Mouse (Mus musculus) heart, postnatal 4 days (tissue): ENCODE measurements around the gene Btbd3. TPM values are rescaled to one million over a fixed set of nuclear protein-coding genes. Genes with fewer than 3 reads are reported as not detected.
A peak's percentile ranks its signal among the peaks of the same experiment; 100 is the strongest.

Experiments used
- DNase-seq: peaks from one replicate; pipeline ENCODE4 v3.0.0; 2021
- total RNA-seq, 2 experiments: library from RNA; stranded (reverse); gene quantifications; 2 replicates each; pipeline ENCODE4 v1.2.3; 2021

The Btbd3 gene
- total RNA-seq, 2 experiments from 2014 or later = 22.3 to 22.7 TPM

GRCm38 (mm10) chr2:138403046-138403445, 146.7 kb downstream of the Btbd3 start:
- no peak for DNase-seq

DNA sequence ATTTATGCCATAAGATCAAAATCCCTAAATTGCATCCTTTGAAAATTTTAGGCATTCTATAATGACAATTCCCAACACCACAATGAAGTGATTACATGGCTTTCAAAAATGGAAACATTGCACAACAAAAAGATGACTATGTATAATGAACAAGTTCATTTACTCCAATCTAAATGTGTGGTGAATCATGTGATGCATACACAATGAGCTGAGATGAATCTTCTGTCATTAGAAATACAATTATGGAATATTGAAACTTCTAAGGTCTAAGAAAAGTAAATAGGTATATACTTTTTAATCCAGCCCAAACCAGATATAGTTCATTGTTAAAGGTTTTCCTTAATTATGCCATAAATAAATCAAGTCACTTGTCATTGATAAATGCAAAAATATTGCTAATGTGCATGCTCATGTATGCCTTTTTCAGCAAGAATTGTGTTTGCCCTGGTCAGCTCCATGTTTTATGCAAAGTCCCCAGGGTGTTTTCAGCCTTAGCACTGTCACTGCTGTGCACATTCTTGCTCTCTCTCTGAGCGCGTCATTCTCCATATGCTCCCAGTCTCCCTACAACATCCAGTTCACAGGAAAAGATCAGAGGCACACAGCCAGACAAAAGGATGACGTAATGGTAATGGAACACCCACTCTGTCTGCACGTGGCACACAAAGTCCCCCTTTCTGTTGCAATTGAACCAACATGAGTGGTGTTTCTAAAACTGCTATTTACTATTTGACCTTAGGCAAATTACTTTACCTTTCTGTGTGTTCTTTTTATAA, 149.6 kb downstream of the Btbd3 start:
- peak; percentile 54 for DNase-seq

DNA sequence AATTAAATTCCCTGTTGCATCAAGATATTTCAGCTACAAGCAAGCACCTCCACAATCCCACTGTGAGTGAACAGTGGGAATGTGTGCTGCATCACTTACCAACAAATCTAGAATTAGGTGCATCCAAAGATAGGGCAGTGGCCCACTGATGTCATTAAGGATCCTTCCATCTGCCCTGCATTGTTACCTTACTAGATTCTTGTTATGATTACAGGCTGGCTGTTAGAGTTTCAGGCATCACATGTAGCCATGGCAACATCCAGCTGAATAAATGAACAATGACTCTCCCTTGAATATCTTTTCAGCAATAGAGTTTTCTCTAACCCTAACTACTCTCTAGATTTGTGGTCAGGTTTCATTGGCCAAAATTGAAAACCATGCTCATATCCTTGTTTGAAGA, 150.3 kb downstream of the Btbd3 start:
- no peak for DNase-seq

GRCm38 (mm10) chr2:138412537-138412936, 156.2 kb downstream of the Btbd3 start:
- DNase-seq = no peak

DNA sequence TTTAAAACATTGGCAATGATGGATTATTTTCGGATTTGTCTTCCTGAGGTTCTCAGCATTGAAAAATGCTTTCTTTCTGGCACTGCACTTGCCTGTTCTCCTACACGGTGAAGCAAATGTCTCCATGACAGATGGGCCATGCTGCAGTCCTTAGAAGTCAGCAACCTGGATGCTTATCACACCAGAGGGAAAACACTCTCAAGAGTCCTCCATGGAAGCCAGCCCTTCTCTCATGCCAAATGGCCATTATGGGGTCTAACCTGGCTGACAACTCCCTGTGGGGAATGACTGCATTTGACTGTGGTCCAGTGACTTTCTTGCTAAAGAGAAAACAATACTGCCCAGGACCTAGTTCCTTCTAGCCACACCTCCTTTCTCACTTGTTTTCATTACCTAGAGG, 166.0 kb downstream of the Btbd3 start:
- no peak for DNase-seq

DNA sequence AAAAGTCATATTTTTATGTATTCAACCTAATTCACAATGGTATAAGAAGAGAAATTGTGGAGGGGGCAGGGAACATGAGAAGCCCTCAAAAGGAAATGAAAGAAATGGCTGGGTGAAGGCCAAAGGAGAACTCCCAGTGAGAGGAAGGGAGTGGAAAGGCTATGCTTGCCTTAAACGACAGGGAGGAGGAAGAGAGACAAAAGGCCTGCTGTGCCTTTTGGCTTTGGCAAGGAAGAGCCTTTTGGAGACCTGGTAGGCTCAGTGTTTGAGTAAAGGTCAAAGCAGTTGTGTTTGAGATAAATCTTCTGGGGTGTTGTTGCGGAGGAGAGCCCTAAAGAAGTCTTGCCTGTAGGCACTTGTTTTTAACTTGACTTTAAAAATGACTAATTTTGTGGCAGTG, 175.6 kb downstream of the Btbd3 start:
- DNase-seq = peak; percentile 9

DNA sequence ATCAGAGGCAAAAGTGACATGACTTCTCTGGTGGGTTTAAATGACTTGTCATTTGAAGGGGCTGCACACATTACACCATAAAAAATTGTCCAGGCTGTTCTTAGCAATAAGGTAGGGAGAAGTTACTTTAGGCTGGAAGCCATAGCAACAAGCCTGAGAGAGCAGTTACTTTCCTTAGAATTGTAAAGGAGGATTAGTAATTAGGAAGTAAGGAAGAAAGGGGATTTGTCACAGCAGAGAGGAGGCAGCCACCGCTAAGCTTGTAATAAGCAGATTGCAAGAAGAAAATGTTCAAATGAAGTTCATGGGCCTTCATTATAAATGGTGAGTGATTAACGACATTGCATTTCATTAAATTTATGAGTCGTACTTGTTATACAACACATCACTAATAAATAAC, 190.1 kb downstream of the Btbd3 start:
- no peak for DNase-seq

GRCm38 (mm10) chr2:138446943-138447342, 190.6 kb downstream of the Btbd3 start:
- no peak for DNase-seq

DNA sequence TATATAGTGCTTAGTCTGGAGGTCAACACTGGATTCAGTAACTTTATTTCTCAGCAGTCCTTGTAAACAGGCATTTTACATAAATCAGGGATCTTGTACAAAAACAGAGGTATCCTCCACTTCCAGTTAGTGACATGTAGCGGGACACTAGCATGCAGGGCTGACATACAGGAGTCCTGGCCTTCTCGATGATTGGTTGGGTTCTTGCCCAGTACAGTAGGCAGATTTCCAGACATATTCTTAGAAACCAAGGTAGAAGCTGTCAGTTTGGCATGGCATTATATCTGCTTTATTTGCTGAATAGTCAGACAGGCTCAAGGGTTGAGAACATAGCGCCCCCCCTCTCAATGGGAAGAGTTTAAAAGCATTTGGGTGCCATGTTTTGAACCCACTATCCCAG, 191.3 kb downstream of the Btbd3 start:
- DNase-seq = peak; percentile 24

- no peak for DNase-seq
These were observed 211.7 kb downstream of the Btbd3 start for GRCm38 (mm10) chr2:138468046-138468572.

GRCm38 (mm10) chr2:138473407-138473806, 217.0 kb downstream of the Btbd3 start:
- no peak for DNase-seq

GRCm38 (mm10) chr2:138476486-138476885, 220.1 kb downstream of the Btbd3 start:
- no peak for DNase-seq

GRCm38 (mm10) chr2:138477278-138477677, 220.9 kb downstream of the Btbd3 start:
- DNase-seq = no peak

- no peak for DNase-seq
These were observed 226.2 kb downstream of the Btbd3 start for GRCm38 (mm10) chr2:138482541-138482940.

DNA sequence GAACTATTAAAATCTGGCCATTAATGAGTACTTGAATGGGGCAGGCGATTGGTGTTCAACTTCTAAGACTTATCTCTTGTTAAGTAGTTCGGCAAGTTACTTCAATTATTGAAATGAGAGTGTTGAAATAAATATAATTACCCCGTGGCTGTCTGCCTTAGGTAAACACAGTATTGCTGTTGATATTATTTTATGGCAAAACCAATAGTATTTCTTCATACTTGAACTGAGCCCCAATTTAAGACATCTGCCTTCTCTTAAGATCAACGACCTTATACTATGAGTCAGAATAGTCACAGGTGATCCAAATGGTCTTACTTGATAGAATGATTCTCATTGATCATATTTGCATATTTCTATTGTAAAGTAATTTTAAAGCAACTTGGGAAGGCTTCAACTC, 228.5 kb downstream of the Btbd3 start:
- DNase-seq = no peak

DNA sequence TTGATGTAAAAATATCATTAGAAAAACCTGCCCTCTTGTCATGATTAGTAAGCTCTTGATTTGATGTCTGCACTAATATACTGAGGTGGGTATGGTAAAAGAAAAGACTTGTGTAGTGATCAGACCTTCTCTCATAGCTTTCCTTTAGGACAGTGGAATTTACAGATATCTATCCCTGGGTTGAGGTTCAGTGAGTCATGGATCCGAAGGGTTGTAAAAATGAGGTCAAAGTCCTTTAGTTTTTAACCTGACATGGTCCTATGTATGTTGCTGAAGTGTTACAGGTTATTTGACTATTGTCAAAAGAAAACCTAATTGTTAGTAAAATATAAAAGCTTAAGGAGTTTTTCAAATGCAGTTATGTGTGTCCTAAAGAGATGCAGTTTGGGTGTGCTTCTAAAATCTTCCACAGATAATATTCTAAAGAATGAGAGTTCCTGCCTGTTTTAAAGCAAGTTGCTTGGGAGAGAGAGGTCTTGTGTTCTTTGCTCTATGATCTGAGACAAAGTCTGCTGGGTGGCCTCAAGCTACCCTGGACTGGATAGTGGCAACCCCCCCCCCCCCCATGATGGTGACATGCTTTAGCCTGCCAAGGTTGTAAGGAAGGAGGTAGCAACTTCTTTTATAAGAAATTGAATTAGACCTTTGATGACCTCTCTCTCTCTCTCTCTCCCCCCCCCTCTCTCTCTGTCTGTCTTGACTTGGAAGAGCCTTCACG, 234.5 kb downstream of the Btbd3 start:
- DNase-seq = no peak

- DNase-seq = no peak
These were observed 235.8 kb downstream of the Btbd3 start for GRCm38 (mm10) chr2:138492176-138492575.

DNA sequence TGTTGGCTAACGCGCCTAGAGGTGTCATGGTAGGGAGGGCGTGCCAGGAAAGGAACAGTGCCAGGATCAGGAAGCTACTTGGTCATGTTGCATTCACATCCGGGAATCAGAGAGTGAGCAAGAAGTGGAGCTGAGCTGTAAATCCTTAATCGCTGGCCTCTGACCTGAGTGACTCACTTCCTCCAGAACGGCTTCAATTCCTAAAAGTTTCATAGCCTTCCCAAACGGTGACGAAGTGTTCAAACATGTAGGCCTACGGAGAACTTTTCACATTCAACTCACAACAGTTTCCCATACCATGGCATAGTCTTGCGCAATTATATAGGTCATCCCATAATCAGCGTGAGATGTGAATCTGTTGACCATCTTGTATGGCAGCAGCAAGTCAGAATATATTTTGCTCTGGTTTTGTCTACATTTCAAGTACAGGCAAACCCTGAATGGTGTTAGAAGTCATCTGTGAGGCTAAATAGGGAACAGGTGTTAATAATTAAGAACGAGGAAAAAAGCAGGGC, 247.6 kb downstream of the Btbd3 start:
- DNase-seq = no peak

DNA sequence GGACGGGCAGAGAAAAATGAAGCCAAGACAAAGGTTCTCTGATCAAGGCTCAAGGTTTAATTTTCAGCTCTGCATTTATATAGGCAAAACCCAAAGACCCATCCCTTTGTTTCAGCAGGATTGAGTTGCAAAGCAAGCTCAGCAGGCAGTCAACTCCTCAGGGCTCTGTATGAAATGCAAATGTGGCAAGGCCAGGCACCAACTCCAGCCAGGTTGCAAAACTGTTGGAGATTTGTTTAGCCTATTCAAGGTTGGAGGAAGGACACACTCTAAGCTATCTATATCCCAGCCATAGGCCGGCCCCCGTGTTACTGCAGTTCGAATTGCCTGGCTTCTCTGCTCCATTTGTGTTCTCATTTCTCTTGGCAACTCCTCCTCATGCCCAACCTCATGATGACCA, 259.2 kb downstream of the Btbd3 start:
- DNase-seq = no peak

GRCm38 (mm10) chr2:138528461-138528860, 272.1 kb downstream of the Btbd3 start:
- no peak for DNase-seq

DNA sequence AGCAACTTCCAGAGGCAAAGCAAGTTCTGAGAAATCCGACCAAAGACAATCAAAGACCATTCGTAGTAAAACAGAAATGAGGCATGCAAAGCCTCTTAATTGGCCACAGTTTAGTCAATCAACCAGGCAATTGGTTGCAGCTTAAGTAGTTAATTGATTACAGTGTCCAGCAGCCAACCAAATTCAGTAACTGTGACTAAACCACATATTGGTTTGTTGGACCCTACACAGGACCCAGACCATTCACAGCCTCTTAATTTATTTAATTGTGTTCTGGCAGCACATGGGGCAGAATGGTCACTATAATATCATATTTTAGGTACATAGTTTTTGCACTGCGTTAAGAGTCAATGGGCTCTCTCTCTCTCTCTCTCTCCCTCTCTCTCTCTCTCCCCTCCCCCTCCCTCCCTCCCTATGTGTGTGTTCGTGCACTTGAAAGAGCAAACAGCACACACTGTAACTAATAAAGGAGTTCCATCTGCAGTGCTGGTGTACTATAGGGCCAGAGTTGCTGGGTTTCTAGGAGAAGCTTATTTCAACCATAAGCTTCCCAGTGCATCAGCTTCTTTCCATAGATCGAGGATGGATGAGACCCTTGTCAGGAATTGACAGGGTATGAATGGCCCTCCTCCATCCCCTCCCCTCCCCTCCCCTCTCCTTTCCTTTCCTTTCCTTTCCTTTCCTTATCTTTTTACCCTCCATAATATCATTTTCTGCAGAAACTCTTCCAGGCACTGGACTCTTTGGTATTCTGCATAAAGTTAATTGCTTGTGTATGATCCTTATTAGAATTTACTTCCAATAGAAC, 275.0 kb downstream of the Btbd3 start:
- DNase-seq = no peak

DNA sequence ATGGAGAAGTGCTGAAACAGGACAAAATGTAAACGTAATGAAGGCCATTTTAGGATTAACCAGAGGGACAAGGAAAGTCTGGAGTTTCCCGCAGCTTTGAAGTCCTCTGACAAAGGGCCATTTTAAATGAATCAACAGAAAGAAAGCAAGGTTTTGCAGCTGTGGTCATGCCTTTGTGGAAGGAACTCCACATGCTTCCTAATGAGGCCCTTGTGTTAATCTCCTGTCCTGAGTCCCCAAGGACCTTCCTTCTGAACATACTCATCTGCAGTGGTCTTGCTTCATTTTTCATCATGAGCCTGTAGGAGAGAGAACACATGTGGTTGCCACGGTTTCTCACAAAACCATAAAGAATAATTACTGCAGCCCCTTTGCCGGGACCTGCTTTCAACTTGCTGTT, 275.6 kb downstream of the Btbd3 start:
- no peak for DNase-seq

- no peak for DNase-seq
These were observed 283.3 kb downstream of the Btbd3 start for GRCm38 (mm10) chr2:138539655-138540054.
